Mouse (Mus musculus): Measurements from ENCODE around the gene Rab5c. TPM values are rescaled to one million over a fixed set of nuclear protein-coding genes. Genes with fewer than 3 reads are reported as not detected.

The Rab5c gene
- polyA plus RNA-seq (2012), result 278 and 303 TPM in 2 replicates

GRCm38 (mm10) chr11:100738066-100738604, at the start of gene Rab5c:
TSS of gene Rab5c (minus strand) at chr11:100738215.

GRCm38 (mm10) chr11:100770646-100771408, 32.8 kb upstream of the Rab5c start, which contains the start of gene Ghdc:
TSS of gene Ghdc (minus strand) at chr11:100770957.

GRCm38 (mm10) chr11:100762831-100763230, 24.8 kb upstream of the Rab5c start, which contains the start of gene Hcrt:
TSS of gene Hcrt (minus strand) at chr11:100762931.

GRCm38 (mm10) chr11:100759611-100760233, 21.7 kb upstream of the Rab5c start, which contains the start of gene Kcnh4:
TSS of gene Kcnh4 (minus strand) at chr11:100759942.

GRCm38 (mm10) chr11:100713735-100714533, 24.1 kb downstream of the Rab5c start, which contains the start of gene Hspb9:
TSS of gene Hspb9 (plus strand) at chr11:100713850.

GRCm38 (mm10) chr11:100711783-100712615, 26.0 kb downstream of the Rab5c start, which contains the start of gene Kat2a:
TSS of gene Kat2a (minus strand) at chr11:100712465.

GRCm38 (mm10) chr11:100703851-100704531, 34.0 kb downstream of the Rab5c start, which contains the start of gene Dhx58:
TSS of gene Dhx58 (minus strand) at chr11:100704271.

GRCm38 (mm10) chr11:100692164-100692616, 45.8 kb downstream of the Rab5c start, which contains the start of gene Zfp385c:
TSS of gene Zfp385c (minus strand) at chr11:100692455.

Other genes with a start within 250 kb of the Rab5c start
- gene Acly, start 210.2 kb downstream of the Rab5c start, polyA plus RNA-seq (2012), result 33.9 and 41.9 TPM in 2 replicates
- gene Ttc25, start 192.6 kb downstream of the Rab5c start, polyA plus RNA-seq (2012), result 0.07 TPM in 1 of 2 replicates, not detected in the other
- 27.6 and 29.6 TPM in 2 replicates for gene Cnp, start 163.3 kb downstream of the Rab5c start, polyA plus RNA-seq (2012)
- gene Nkiras2, start 119.0 kb downstream of the Rab5c start, polyA plus RNA-seq (2012), result 42.8 and 43.0 TPM in 2 replicates
- gene Dnajc7, start 118.0 kb downstream of the Rab5c start, polyA plus RNA-seq (2012), result 111 and 131 TPM in 2 replicates
- 0.09 and 0.63 TPM in 2 replicates for gene Zfp385c, start 45.8 kb downstream of the Rab5c start, polyA plus RNA-seq (2012)
- gene Dhx58, start 33.9 kb downstream of the Rab5c start, polyA plus RNA-seq (2012), result 23.4 and 27.6 TPM in 2 replicates
- gene Kat2a, start 25.8 kb downstream of the Rab5c start, polyA plus RNA-seq (2012), result 100 and 108 TPM in 2 replicates
- 0.49 and 0.84 TPM in 2 replicates for gene Hspb9, start 24.4 kb downstream of the Rab5c start, polyA plus RNA-seq (2012)
- 0.32 and 0.34 TPM in 2 replicates for gene Kcnh4, start 21.7 kb upstream of the Rab5c start, polyA plus RNA-seq (2012)
- gene Hcrt, start 24.7 kb upstream of the Rab5c start, polyA plus RNA-seq (2012), result 0.17 TPM in 1 of 2 replicates, not detected in the other
- gene Ghdc, start 32.7 kb upstream of the Rab5c start, polyA plus RNA-seq (2012), result 5.0 and 5.4 TPM in 2 replicates
- 36.7 and 47.9 TPM in 2 replicates for gene Stat5b, start 112.5 kb upstream of the Rab5c start, polyA plus RNA-seq (2012)
- 36.0 and 46.8 TPM in 2 replicates for gene Stat5a, start 121.1 kb upstream of the Rab5c start, polyA plus RNA-seq (2012)
- gene Stat3, start 201.3 kb upstream of the Rab5c start, polyA plus RNA-seq (2012), result 55.6 and 64.4 TPM in 2 replicates
- 11.1 and 19.8 TPM in 2 replicates for gene Cavin1, start 232.7 kb upstream of the Rab5c start, polyA plus RNA-seq (2012)

All from megakaryocyte-erythroid progenitor cell, adult 5 weeks (primary cell).